Comparison of ENCODE assay signal across 8 mouse cellular contexts in genomic region chr3:146520798-146521651, GRCm38 (mm10). TPM values are rescaled to one million over a fixed set of nuclear protein-coding genes. Genes with fewer than 3 reads are reported as not detected.
DNase-seq lines count a peak whose midpoint lies in the region; ATAC-seq lines count a peak whose summit lies in the region.

Gene Rpf1 (minus strand): TSS chr3:146521429.

- ATAC-seq in hindbrain, embryonic 11.5 days (ENCODE audit: low FRiP score) = peak; percentile 98

- WGBS in hindbrain, embryonic 11.5 days = under 1% methylated on average over 59 of the region's 82 CpGs

- peak within 1 kb of the TSS; percentile 70 for H3K4me2 ChIP-seq in hindbrain, embryonic 11.5 days (replicated peaks; ENCODE audit: low read depth, low read length)

- H3K9ac ChIP-seq in hindbrain, embryonic 11.5 days (ENCODE audit: low read depth, low read length) = peak within 1 kb of the TSS; percentile 93

- H3K27ac ChIP-seq in hindbrain, embryonic 11.5 days (ENCODE audit: low read depth, low read length) = peak within 1 kb of the TSS; percentile 92

- H3K27me3 ChIP-seq in hindbrain, embryonic 11.5 days (ENCODE audit: control insufficient read depth, insufficient read depth, low read length) = no peaks in the 10 kb centered on the region

- DNase-seq in Muller cell, postnatal 12 days (ENCODE audit: inconsistent ontology term) = peak; percentile 92
- peak; percentile 92 for DNase-seq in cerebellum, adult 9-11 months
- peak; percentile 91 to 96 for DNase-seq in frontal cortex, adult 2 months (ENCODE audit: extremely low spot score in 1 of 2, low spot score in 1 of 2)
- peak; percentile 90 for DNase-seq in hindbrain, embryonic 11.5 days (ENCODE audit: low spot score)
- DNase-seq in layer of hippocampus, postnatal 10 days (ENCODE audit: low spot score in 2 of 2) = peak; percentile 84 to 90
- peak; percentile 93 for DNase-seq in lung, postnatal 10 days
- DNase-seq in ovary, postnatal 36 days (ENCODE audit: low spot score) = peak; percentile 85
- peak; percentile 89 for DNase-seq in thymus, postnatal 25 days

- H3K4me1 ChIP-seq in hindbrain, embryonic 11.5 days (replicated peaks; ENCODE audit: control insufficient read depth, insufficient read depth, low read length) = no peaks in the 10 kb centered on the region

- H3K9me3 ChIP-seq in hindbrain, embryonic 11.5 days (ENCODE audit: control insufficient read depth, low read length) = no peaks in the 10 kb centered on the region

- no peaks in the 10 kb centered on the region for H3K36me3 ChIP-seq in hindbrain, embryonic 11.5 days (ENCODE audit: control insufficient read depth, insufficient read depth, low read length)

- peak within 1 kb of the TSS; percentile 79 for H3K4me3 ChIP-seq in hindbrain, embryonic 11.5 days (ENCODE audit: low read depth, low read length)

RNA-seq across cellular contexts. Expression of gene Rpf1, which starts in this region (rescaled TPM):
- polyA plus RNA-seq in frontal cortex, adult 2 months (2012; rRNA removed) = 18.9 and 19.7 TPM in 2 replicates
- 75.2 and 79.4 TPM in 2 replicates for polyA plus RNA-seq in hindbrain, embryonic 11.5 days (2014; fragmentation: Nextera tagmentation; extraction: Ambion mirVana)
- total RNA-seq in layer of hippocampus, postnatal 10 days (2021) = 10 to 100 TPM; 17.0 to 18.6 TPM

Comparison
In these comparisons a context has a peak if more than half of its experiments do, and no peak if none do; other contexts are left out.
1. Peak in every context shown above with its lines: DNase-seq, ATAC-seq, H3K4me3 ChIP-seq and H3K27ac ChIP-seq.